Mouse (Mus musculus) neural tube, embryonic 11.5 days (tissue): ENCODE measurements at regions not wholly inside any gene's neighbourhood (a gene's known extent, or its start where the extent isn't known, plus 50 kb on each side); places are given as distances from the start of the nearest gene placed in this dataset.

ENCODE experiments used
- ATAC-seq: fragments of 200-750 bp; cut with Nextera tagmentation; 2 replicates; pipeline ENCODE4 v1.8.0; 2017; ENCODE audit warnings: moderate number of reproducible peaks, mild to moderate bottlenecking, moderate TSS enrichment, moderate library complexity; ENCODE audit not compliant: insufficient read depth, low FRiP score, low TSS enrichment
- DNase-seq: peaks from one replicate; pipeline ENCODE4 v3.0.0-alpha.2; 2015; ENCODE audit warnings: low spot score
- H3K27ac ChIP-seq: fragments of 300-500 bp; sonication (generic); 2 replicates; pipeline ENCODE4 v1.5.1; 2014; ENCODE audit warnings: low read depth, mild to moderate bottlenecking, low read length
- H3K27me3 ChIP-seq: fragments of 300-500 bp; sonication (generic); 2 replicates; pipeline ENCODE4 v1.6.1; 2014; ENCODE audit warnings: mild to moderate bottlenecking, low read length, mixed read lengths; ENCODE audit not compliant: control insufficient read depth, insufficient read depth
- H3K36me3 ChIP-seq: fragments of 300-500 bp; sonication (generic); 2 replicates; pipeline ENCODE4 v1.6.1; 2014; ENCODE audit warnings: mild to moderate bottlenecking, low read length, moderate library complexity, mixed read lengths; ENCODE audit not compliant: control insufficient read depth, insufficient read depth
- H3K4me1 ChIP-seq: fragments of 300-500 bp; sonication (generic); 2 replicates; pipeline ENCODE4 v1.6.1; 2014; ENCODE audit warnings: low read length, mixed read lengths; ENCODE audit not compliant: control insufficient read depth, insufficient read depth
- H3K4me2 ChIP-seq: fragments of 300-500 bp; sonication (generic); 2 replicates; pipeline ENCODE4 v1.6.1; 2014; ENCODE audit warnings: low read depth, mild to moderate bottlenecking, moderate library complexity
- H3K4me3 ChIP-seq: fragments of 300-500 bp; sonication (generic); 2 replicates; pipeline ENCODE4 v1.5.1; 2014; ENCODE audit warnings: low read depth, low read length
- H3K9ac ChIP-seq: fragments of 300-500 bp; sonication (generic); 2 replicates; pipeline ENCODE4 v1.6.1; 2014; ENCODE audit warnings: mild to moderate bottlenecking, low read length
- H3K9me3 ChIP-seq: fragments of 300-500 bp; sonication (generic); 2 replicates; pipeline ENCODE4 v1.6.1; 2016; ENCODE audit warnings: low read length; ENCODE audit not compliant: control insufficient read depth
- WGBS: fragments of 180-500 bp; shearing (Covaris S2); extraction: QIAGEN DNeasy Blood & Tissue Kit; methylation state at CpG from one replicate; pipeline ENCODE4 v1.1.7; 2014; 5-methylcytosine and 5-hydroxymethylcytosine counted together

GRCm38 (mm10) chr13:63951922-63952734 lies 136.9 kb downstream of the Hsd17b3 start:
- Histone ChIP-seq H3K4me1 (peaks cover 21% of the 10 kb centered on the region), H3K36me3 (no peaks in the 10 kb centered on the region), H3K4me2 (0 out of 2 replicates have a peak overlapping the region, but pooled peaks have one; percentile 14), H3K9ac (peak overlapping the region; percentile 31; the same call in 1 of the 2 replicates), H3K27ac (peak overlapping the region; percentile 62), H3K9me3 (no peaks in the 10 kb centered on the region), H3K4me3 (no peak overlapping the region), H3K27me3 (0 out of 2 replicates have a peak, but pooled peaks cover 2% of the 10 kb centered on the region)
- ATAC-seq (peak; percentile 91), DNase-seq (peak; percentile 76)
- 10% methylated on average over 9 of the region's 9 CpGs for WGBS

GRCm38 (mm10) chr13:63951136-63951535 lies 136.1 kb downstream of the Ercc6l2 start:
- WGBS: 9% methylated on average over 8 of the region's 8 CpGs
- ATAC-seq (no peak), DNase-seq (no peak)
- Histone ChIP-seq H3K36me3 (no peaks in the 10 kb centered on the region), H3K4me3 (no peak overlapping the region), H3K9me3 (no peaks in the 10 kb centered on the region), H3K27ac (peak overlapping the region; percentile 62), H3K4me2 (no peak overlapping the region), H3K27me3 (0 out of 2 replicates have a peak, but pooled peaks cover 3% of the 10 kb centered on the region), H3K4me1 (peaks cover 21% of the 10 kb centered on the region), H3K9ac (no peak overlapping the region)
